Mouse (Mus musculus): ENCODE measurements around the gene Ap3d1. TPM values are rescaled to one million over a fixed set of nuclear protein-coding genes. Genes with fewer than 3 reads are reported as not detected.

Gene Ap3d1
- polyA plus RNA-seq (2016; fragmentation: Nextera tagmentation; extraction: Ambion mirVana) = 93.9 and 95.1 TPM in 2 replicates

GRCm38 (mm10) chr10:80742180-80742978 is at the start of gene Ap3d1:
Ap3d1 (minus strand) TSS chr10:80742264.
- H3K4me1 ChIP-seq = peaks cover 21% of the 10 kb centered on the region
- peak within 1 kb of the TSS; percentile 96 for H3K9ac ChIP-seq
- 3% methylated on average over 25 of the region's 25 CpGs for WGBS
- H3K27me3 ChIP-seq (replicated peaks) = no peaks in the 10 kb centered on the region
- H3K4me2 ChIP-seq (replicated peaks) = peak within 1 kb of the TSS; percentile 98
- H3K9me3 ChIP-seq = no peaks in the 10 kb centered on the region
- peaks cover 4% of the 10 kb centered on the region; the same call in 1 of the 2 replicates for H3K36me3 ChIP-seq
- peak; percentile 99 for ATAC-seq (ENCODE audit: low FRiP score, low read depth)
- peak within 1 kb of the TSS; percentile 64; the same call in 1 of the 2 replicates for H3K27ac ChIP-seq
- H3K4me3 ChIP-seq = peak within 1 kb of the TSS; percentile 99

GRCm38 (mm10) chr10:80791476-80792174 is 49.6 kb upstream of the Ap3d1 start:
- Histone ChIP-seq H3K36me3 (peaks cover 96% of the 10 kb centered on the region), H3K4me1 (peaks cover 10% of the 10 kb centered on the region), H3K9ac (0 out of 2 replicates have a peak overlapping the region, but pooled peaks have one; percentile 3), H3K9me3 (no peaks in the 10 kb centered on the region), H3K4me3 (no peak overlapping the region), H3K27ac (no peak overlapping the region), H3K27me3 (replicated peaks) (no peaks in the 10 kb centered on the region), H3K4me2 (replicated peaks) (no peak overlapping the region)
- 87% methylated on average over 33 of the region's 33 CpGs for WGBS
- no peak for ATAC-seq (ENCODE audit: low FRiP score, low read depth)

GRCm38 (mm10) chr10:80790761-80791404 is 48.8 kb upstream of the Ap3d1 start:
- ATAC-seq (ENCODE audit: low FRiP score, low read depth) = no peak
- Histone ChIP-seq H3K9ac (0 out of 2 replicates have a peak overlapping the region, but pooled peaks have one; percentile 3), H3K4me1 (peaks cover 3% of the 10 kb centered on the region), H3K27ac (no peak overlapping the region), H3K4me2 (replicated peaks) (no peak overlapping the region), H3K9me3 (no peaks in the 10 kb centered on the region), H3K27me3 (replicated peaks) (no peaks in the 10 kb centered on the region), H3K4me3 (no peak overlapping the region), H3K36me3 (peaks cover 97% of the 10 kb centered on the region)
- 91% methylated on average over 19 of the region's 19 CpGs for WGBS

GRCm38 (mm10) chr10:80787517-80787916 is 45.5 kb upstream of the Ap3d1 start:
- no peaks in the 10 kb centered on the region for H3K27me3 ChIP-seq (replicated peaks)
- WGBS = 86% methylated on average over 2 of the region's 2 CpGs

GRCm38 (mm10) chr10:80785963-80786362 is 43.9 kb upstream of the Ap3d1 start:
- Histone ChIP-seq H3K4me1 (no peaks in the 10 kb centered on the region), H3K9ac (no peak overlapping the region), H3K27me3 (replicated peaks) (no peaks in the 10 kb centered on the region), H3K36me3 (peaks cover 98% of the 10 kb centered on the region), H3K9me3 (no peaks in the 10 kb centered on the region), H3K4me3 (no peak overlapping the region), H3K27ac (no peak overlapping the region), H3K4me2 (replicated peaks) (no peak overlapping the region)
- whole genome bisulfite sequencing = 94% methylated on average over 11 of the region's 11 CpGs
- no peak for ATAC-seq (ENCODE audit: low FRiP score, low read depth)

More at GRCm38 (mm10) chr10:80787517-80787916, 45.5 kb upstream of the Ap3d1 start:
- Histone ChIP-seq H3K9me3 (no peaks in the 10 kb centered on the region), H3K9ac (no peak overlapping the region), H3K36me3 (peaks cover 98% of the 10 kb centered on the region), H3K4me1 (no peaks in the 10 kb centered on the region), H3K4me3 (no peak overlapping the region), H3K27ac (no peak overlapping the region), H3K4me2 (replicated peaks) (no peak overlapping the region)
- ATAC-seq (ENCODE audit: low FRiP score, low read depth) = no peak

GRCm38 (mm10) chr10:80784871-80785270 is 42.8 kb upstream of the Ap3d1 start:
- Histone ChIP-seq H3K4me1 (no peaks in the 10 kb centered on the region), H3K4me2 (replicated peaks) (no peak overlapping the region), H3K9me3 (no peaks in the 10 kb centered on the region), H3K9ac (no peak overlapping the region), H3K27ac (no peak overlapping the region), H3K4me3 (no peak overlapping the region), H3K36me3 (peaks cover 98% of the 10 kb centered on the region), H3K27me3 (replicated peaks) (no peaks in the 10 kb centered on the region)
- no peak for ATAC-seq (ENCODE audit: low FRiP score, low read depth)
- WGBS = 80% methylated on average over 12 of the region's 12 CpGs

GRCm38 (mm10) chr10:80784302-80784701 is 42.2 kb upstream of the Ap3d1 start:
- Histone ChIP-seq H3K36me3 (peaks cover 100% of the 10 kb centered on the region), H3K9me3 (no peaks in the 10 kb centered on the region), H3K27me3 (replicated peaks) (no peaks in the 10 kb centered on the region), H3K4me2 (replicated peaks) (no peak overlapping the region), H3K4me1 (no peaks in the 10 kb centered on the region), H3K27ac (no peak overlapping the region), H3K4me3 (no peak overlapping the region), H3K9ac (no peak overlapping the region)
- WGBS = 97% methylated on average over 2 of the region's 2 CpGs
- no peak for ATAC-seq (ENCODE audit: low FRiP score, low read depth)

- H3K9ac ChIP-seq = no peak overlapping the region
- no peaks in the 10 kb centered on the region for H3K9me3 ChIP-seq
- no peaks in the 10 kb centered on the region for H3K27me3 ChIP-seq (replicated peaks)
- no peak overlapping the region for H3K27ac ChIP-seq
- ATAC-seq (ENCODE audit: low FRiP score, low read depth) = no peak
- peaks cover 100% of the 10 kb centered on the region for H3K36me3 ChIP-seq
- H3K4me2 ChIP-seq (replicated peaks) = no peak overlapping the region
- no peaks in the 10 kb centered on the region for H3K4me1 ChIP-seq
- H3K4me3 ChIP-seq = no peak overlapping the region
Measured at GRCm38 (mm10) chr10:80779565-80779964, 37.5 kb upstream of the Ap3d1 start.

GRCm38 (mm10) chr10:80777123-80777522 is 35.1 kb upstream of the Ap3d1 start:
- Histone ChIP-seq H3K36me3 (peaks cover 100% of the 10 kb centered on the region), H3K9me3 (no peaks in the 10 kb centered on the region), H3K4me1 (no peaks in the 10 kb centered on the region), H3K4me3 (no peak overlapping the region), H3K4me2 (replicated peaks) (no peak overlapping the region), H3K27me3 (replicated peaks) (no peaks in the 10 kb centered on the region), H3K9ac (no peak overlapping the region), H3K27ac (no peak overlapping the region)
- 94% methylated on average over 5 of the region's 5 CpGs for WGBS
- no peak for ATAC-seq (ENCODE audit: low FRiP score, low read depth)

- peaks cover 100% of the 10 kb centered on the region for H3K36me3 ChIP-seq
- no peak for ATAC-seq (ENCODE audit: low FRiP score, low read depth)
- 92% methylated on average over 6 of the region's 6 CpGs for WGBS
- H3K4me1 ChIP-seq = no peaks in the 10 kb centered on the region
- H3K4me3 ChIP-seq = no peak overlapping the region
- H3K27ac ChIP-seq = no peak overlapping the region
- H3K27me3 ChIP-seq (replicated peaks) = no peaks in the 10 kb centered on the region
- no peak overlapping the region for H3K4me2 ChIP-seq (replicated peaks)
- H3K9ac ChIP-seq = no peak overlapping the region
- H3K9me3 ChIP-seq = no peaks in the 10 kb centered on the region
Measured at GRCm38 (mm10) chr10:80776358-80776869, 34.4 kb upstream of the Ap3d1 start.

- Histone ChIP-seq H3K4me3 (no peak overlapping the region), H3K4me1 (no peaks in the 10 kb centered on the region), H3K4me2 (replicated peaks) (no peak overlapping the region), H3K27ac (no peak overlapping the region), H3K9me3 (no peaks in the 10 kb centered on the region), H3K27me3 (replicated peaks) (no peaks in the 10 kb centered on the region), H3K36me3 (peaks cover 100% of the 10 kb centered on the region), H3K9ac (no peak overlapping the region)
- 96% methylated on average over 4 of the region's 4 CpGs for WGBS
- ATAC-seq (ENCODE audit: low FRiP score, low read depth) = no peak
Measured at GRCm38 (mm10) chr10:80775731-80776130, 33.7 kb upstream of the Ap3d1 start.

- WGBS = 90% methylated on average over 4 of the region's 4 CpGs
- H3K4me2 ChIP-seq (replicated peaks) = no peak overlapping the region
- H3K36me3 ChIP-seq = peaks cover 100% of the 10 kb centered on the region
- no peaks in the 10 kb centered on the region for H3K27me3 ChIP-seq (replicated peaks)
- no peak for ATAC-seq (ENCODE audit: low FRiP score, low read depth)
- no peak overlapping the region for H3K27ac ChIP-seq
- no peaks in the 10 kb centered on the region for H3K4me1 ChIP-seq
- no peak overlapping the region for H3K9ac ChIP-seq
- no peaks in the 10 kb centered on the region for H3K9me3 ChIP-seq
- no peak overlapping the region for H3K4me3 ChIP-seq
Measured at GRCm38 (mm10) chr10:80774981-80775380, 32.9 kb upstream of the Ap3d1 start.
